Mouse (Mus musculus) liver, postnatal 0 days (tissue): ENCODE data around the gene Ganab.

Experiments used
- CTCF ChIP-seq: sonication (generic); IDR thresholded peaks from 2 replicates; pipeline ENCODE4 v1.5.1; 2016; ENCODE audit warnings: antibody characterized with exemption, low read depth
- EP300 ChIP-seq: IDR thresholded peaks from 2 replicates; pipeline ENCODE4 v1.6.1; 2016; ENCODE audit warnings: antibody characterized with exemption, low read depth, mild to moderate bottlenecking

DNA sequence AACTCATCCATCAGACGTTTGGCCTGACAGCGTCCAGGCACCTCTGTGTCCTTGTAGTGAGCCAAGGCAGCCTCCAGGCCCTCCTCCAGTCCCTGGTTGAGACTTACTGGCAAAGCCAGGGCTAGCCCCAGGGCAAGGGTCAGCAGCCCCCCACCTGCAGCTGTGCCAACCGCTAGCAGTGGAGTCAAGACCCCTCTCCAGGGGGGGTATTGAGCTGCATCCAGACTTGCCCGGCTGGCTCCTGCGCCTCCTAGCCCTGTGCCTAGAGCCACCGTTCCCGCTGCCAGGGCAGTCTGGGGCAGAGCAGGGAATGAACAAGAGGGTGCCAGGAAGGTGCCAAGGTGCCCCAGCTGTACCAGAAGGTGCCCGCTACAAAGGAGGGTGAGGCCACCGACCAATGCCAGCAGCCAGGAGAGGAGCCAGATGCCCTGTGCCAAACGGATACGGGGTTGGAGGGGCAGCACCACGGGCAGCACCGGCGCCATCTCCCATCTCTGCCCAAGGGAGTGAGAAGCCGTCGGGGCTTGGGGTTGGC is 30.9 kb downstream of the Ganab start:
- no peak for TF ChIP-seq EP300
- no peak for TF ChIP-seq CTCF
